Mouse (Mus musculus): Measurements from ENCODE around the gene Rpl7l1.

Gene Rpl7l1

DNA sequence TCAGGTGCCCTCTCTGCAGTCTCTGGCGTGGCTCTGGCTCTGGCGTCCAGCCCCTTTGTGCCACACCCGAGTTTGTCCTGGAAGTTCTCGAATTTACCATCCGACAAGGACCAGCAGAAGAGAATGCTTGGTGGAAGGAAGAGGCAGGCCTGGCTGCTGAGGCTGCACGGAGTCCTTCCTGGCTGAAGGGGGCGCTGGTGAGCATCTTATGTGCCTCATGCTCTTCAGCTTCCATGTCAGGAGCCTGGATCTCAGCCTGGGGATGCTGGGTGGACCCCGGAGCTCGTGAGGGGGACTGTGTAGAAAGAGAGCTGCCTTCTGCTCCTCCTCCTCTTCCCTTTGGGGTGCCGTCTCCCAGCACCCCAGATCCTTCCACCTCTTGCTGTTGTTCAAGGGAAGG lies 46.3 kb downstream of the Rpl7l1 start:
- DNase-seq (ENCODE audit: low spot score in 2 of 2): peak in 1 of 2 experiments; percentile 41

DNA sequence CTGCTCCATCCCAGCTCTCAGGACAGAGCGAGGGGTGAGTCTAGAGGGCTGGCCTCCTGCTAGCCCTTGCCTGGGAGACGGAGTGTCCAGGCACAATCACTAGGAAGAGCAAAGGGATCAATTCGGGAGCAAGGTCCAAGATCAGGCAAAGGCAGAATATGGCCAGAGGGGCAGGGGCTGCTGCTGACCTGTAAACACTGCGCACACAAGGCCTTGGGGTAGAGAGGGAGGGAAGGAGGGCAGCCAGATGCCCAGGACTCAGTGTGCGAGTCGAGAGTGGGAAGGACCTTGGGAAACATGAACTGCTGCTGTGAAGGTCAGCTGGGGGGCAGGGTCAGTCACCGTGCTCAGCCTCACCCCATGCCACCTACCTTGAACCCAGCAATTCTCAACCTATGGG lies 47.2 kb downstream of the Rpl7l1 start:
- DNase-seq (ENCODE audit: low spot score in 2 of 2): no peak

DNA sequence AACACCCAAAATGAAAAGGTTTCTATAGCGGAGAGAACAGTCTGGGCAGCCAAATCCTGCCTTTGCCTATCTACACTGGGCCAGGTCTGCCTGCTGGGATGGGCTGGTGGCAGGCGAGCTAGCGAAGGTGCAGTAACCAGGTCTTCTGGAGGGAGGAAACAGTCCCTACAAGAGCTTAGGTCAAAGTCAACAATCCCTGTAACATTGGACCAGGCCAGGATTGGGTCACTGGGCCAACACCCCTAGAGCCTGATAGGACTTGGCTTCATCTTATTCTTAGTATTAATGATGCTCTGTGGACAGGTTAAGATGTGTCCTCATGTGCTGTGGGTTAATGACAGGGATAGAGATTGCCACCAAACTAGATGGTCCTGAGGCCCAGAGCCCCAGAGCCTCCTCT lies 48.4 kb downstream of the Rpl7l1 start:
- no peak for DNase-seq (ENCODE audit: low spot score in 2 of 2)

DNA sequence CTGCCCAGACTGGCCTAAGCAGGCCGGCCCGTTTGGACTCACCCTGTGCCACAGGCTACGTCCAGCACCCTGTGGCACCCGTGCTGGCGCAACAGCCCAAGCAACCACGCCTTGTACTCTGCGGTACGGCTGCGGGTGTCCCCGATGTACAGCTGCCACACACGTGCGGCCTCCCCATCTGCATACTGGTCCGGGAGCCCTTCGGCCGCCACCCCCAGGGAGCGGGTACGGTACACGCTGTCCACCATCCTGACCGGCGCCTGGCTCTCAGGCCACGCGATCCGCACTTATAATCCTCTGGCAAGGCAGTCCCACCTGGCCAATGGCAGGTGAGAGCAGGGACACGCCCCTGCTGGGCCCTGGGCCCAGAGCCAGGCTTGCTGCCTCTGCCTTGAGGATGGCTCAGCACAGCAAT lies 53.6 kb downstream of the Rpl7l1 start, which contains the start of gene Gnmt:
Gene Gnmt, minus strand, starts transcription at position 265 of the 415 bp plus-strand sequence.
- no peak for DNase-seq (ENCODE audit: low spot score in 2 of 2)

DNA sequence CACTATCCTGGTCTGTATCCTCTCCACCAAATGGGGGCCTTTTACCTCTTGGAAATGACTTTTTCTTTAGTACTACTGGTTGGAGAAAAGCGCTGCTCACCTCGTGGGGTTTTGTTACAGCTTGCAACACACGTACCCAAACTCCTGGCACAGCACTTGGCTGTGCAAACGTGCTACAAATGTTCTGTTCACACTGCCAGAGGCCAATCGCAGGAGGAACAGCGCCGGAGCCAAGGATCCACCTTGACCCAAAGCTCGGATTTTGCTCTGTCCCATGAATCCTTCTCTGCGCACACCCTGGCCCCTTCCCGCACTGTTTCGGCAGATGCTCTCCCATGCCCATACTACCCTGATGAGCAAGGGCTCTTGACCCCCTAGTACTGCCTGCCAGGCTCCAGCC lies 54.0 kb downstream of the Rpl7l1 start:
- no peak for DNase-seq (ENCODE audit: low spot score in 2 of 2)

DNA sequence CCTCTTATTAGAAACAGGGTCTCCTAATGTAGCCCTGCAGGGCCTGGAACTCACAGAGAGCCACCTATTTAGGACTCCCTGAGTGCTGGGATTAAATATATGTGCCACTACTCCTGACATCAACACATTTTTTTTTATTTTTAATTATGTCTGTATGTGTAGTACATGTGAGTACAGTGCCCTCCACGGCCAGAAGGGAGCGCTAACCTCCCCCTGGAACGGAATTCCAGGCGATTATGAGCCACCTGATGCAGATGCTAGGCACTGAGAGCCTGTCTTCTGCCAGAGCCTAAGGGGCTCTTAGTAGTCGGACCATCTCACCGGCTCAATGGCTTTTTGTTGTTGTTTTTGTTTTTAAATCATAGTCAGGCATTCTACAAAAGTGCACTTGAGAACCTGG lies 54.5 kb downstream of the Rpl7l1 start:
- DNase-seq (ENCODE audit: low spot score in 2 of 2): no peak

DNA sequence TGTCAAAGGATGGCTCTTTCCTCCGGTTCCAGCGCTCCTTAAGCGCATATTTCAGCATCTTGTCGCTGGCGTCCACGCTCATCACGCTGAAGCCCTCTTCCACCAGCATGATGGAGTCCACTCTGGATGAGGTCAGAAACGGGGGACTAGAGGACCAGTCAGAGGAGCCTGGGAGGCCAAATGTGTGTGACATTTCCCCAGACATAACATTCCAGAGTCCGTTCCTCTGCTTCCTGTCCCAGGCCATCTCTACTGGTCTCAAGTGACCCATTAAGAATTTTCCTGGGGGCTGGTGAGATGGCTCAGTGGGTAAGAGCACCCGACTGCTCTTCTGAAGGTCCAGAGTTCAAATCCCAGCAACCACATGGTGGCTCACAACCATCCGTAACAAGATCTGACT lies 55.2 kb downstream of the Rpl7l1 start:
- no peak for DNase-seq (ENCODE audit: low spot score in 2 of 2)

DNA sequence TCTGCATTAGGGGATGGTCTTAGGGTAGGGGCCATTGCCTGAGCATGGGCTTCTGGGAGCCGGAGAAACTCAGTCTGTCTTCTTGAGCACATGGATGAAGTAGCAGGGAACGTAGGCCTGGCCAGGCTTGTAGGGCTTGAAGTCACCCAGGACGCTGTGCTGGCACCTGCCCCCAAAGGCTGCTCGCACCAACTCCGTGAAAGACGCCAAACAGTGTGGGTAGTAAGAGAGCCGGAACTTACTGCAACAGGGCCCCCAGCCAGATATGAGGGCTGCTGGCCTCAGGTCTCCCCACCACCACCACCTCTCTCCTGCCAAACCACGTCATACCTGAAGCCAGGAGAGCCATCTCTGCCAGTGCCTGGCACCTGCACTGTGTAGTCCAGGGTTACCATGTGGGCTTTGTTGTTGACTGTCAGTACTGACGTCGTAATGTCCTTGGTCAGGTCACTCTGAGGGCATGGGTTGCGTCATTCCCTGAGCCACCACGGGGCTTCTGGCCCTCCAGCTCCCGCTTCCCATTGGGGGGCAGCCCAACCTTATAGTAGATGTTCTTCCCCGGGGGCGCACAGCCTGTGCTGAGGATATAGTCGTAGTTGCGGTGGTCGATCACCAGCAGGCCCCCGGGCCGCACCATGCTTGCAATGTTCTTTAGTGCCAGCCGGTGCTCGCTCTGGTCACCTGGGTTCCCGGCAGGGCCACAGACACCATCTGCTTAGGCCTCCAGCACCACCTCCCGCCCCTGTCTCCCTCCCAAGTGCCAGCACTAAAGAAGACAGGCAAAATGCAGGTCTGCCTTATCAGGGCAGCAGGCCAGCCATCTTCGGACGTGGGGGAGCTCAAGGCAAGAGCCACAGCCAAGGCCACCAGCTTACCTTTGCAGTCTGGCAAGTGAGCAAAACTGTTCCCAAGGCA lies 56.5 kb downstream of the Rpl7l1 start:
- DNase-seq (ENCODE audit: low spot score in 2 of 2): no peak

DNA sequence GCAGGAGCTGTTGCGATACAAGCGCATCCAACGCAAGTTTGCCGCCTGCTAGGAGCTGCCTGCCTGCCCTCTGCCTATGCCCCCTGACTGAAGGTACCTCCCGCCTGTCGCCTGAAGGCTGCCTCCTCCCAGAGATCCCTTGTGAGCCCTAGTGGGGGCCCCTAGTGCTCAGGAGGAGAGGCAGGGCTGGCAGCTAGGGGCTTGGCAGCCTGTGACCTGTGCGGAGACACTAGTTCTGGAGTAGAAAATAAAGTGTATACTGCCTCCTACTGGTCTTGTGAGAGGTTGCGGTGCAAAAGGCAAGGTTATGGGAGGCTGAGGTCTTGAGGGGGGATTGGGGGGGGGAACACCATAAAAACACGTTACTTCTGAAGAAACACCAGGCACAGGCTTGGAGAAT lies 57.2 kb downstream of the Rpl7l1 start:
- no peak for DNase-seq (ENCODE audit: low spot score in 2 of 2)

DNA sequence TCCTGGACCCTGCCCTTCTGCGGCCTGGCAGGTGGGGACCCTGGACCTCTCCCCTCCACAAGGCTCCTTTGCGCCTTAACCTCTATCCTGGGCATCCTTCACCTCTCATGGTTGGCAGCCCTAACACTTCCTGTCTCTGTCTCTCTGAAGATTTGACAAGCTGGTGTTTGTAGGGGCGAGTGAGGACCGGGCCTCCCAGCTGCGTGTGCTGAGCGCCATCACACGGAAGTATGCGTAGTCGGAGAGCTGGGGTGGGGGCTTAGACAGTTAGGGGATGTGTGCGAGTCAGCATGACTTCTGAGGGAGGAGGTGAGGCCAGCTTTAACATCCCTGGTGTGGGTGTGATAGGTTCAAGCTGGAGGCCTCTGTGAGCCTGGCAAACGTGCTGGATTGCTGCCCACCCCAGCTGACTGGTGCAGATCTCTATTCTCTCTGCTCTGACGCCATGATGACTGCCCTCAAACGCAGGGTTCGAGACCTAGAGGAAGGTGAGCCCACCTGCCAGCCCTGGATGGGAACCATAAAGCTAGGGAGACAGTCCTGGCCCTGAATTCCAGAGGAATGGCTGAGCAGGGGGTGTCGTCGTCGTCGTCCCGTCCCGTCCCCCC lies 57.9 kb downstream of the Rpl7l1 start:
- DNase-seq (ENCODE audit: low spot score in 2 of 2): no peak
